Mouse (Mus musculus) C2C12 (cell line): Measurements from ENCODE around the gene Sema3b. TPM values are rescaled to one million over a fixed set of nuclear protein-coding genes. Genes with fewer than 3 reads are reported as not detected.

Experiments used
- H3K27me3 ChIP-seq: one replicate; pipeline ENCODE4 v1.6.1; 2011; ENCODE audit not compliant: control insufficient read depth, insufficient read depth, insufficient read length
- H3K36me3 ChIP-seq: one replicate; pipeline ENCODE4 v1.6.1; 2011; ENCODE audit not compliant: control insufficient read depth, insufficient read depth
- H3K4me3 ChIP-seq: one replicate; pipeline ENCODE4 v1.5.1; 2011; ENCODE audit warnings: mild to moderate bottlenecking, control low read depth; ENCODE audit not compliant: poor library complexity, insufficient read depth, severe bottlenecking
- H3K79me2 ChIP-seq: one replicate; pipeline ENCODE4 v1.6.1; 2011; ENCODE audit not compliant: control insufficient read depth, insufficient read depth
- H3K79me3 ChIP-seq: one replicate; pipeline ENCODE4 v1.6.1; 2011; ENCODE audit warnings: low read depth, control low read depth
- H3ac ChIP-seq: one replicate; pipeline ENCODE3; 2011; ENCODE audit warnings: low read depth; ENCODE audit not compliant: control insufficient read depth, insufficient read length
- CEBPB ChIP-seq: IDR thresholded peaks from one replicate; pipeline ENCODE4 v1.6.1; 2011; ENCODE audit warnings: low read depth, mild to moderate bottlenecking, control low read depth, moderate library complexity
- CTCF ChIP-seq: IDR thresholded peaks from one replicate; pipeline ENCODE4 v1.5.1; 2011; ENCODE audit not compliant: control insufficient read depth, insufficient read depth, insufficient read length
- FOSL1 ChIP-seq: IDR thresholded peaks from one replicate; pipeline ENCODE4 v1.8.0; 2011; ENCODE audit warnings: mild to moderate bottlenecking, low read length; ENCODE audit not compliant: poor library complexity, insufficient read depth, severe bottlenecking
- MAX ChIP-seq: IDR thresholded peaks from one replicate; pipeline ENCODE4 v1.6.1; 2011; ENCODE audit warnings: mild to moderate bottlenecking, control low read depth
- MYOD1 ChIP-seq: IDR thresholded peaks from one replicate; pipeline ENCODE4 v1.6.1; 2011; ENCODE audit warnings: low read depth; ENCODE audit not compliant: control insufficient read depth, insufficient read length
- MYOG ChIP-seq: IDR thresholded peaks from one replicate; pipeline ENCODE4 v1.6.1; 2011; ENCODE audit not compliant: control insufficient read depth, insufficient read length; ENCODE audit errors: extremely low read depth
- USF1 ChIP-seq: IDR thresholded peaks from one replicate; pipeline ENCODE4 v1.6.1; 2011; ENCODE audit warnings: low read depth, mild to moderate bottlenecking, control low read depth, moderate library complexity
- polyA plus RNA-seq: library from polyadenylated mRNA; unstranded; fragments of >200 nt; fragmentation: generic; extraction: Trizol; gene quantifications from one replicate; pipeline ENCODE4 v1.2.1, GENCODE M21; 2012; ENCODE audit warnings: missing spikeins

Sema3b gene
- polyA plus RNA-seq, 1 experiment, result 13.7 TPM

DNA sequence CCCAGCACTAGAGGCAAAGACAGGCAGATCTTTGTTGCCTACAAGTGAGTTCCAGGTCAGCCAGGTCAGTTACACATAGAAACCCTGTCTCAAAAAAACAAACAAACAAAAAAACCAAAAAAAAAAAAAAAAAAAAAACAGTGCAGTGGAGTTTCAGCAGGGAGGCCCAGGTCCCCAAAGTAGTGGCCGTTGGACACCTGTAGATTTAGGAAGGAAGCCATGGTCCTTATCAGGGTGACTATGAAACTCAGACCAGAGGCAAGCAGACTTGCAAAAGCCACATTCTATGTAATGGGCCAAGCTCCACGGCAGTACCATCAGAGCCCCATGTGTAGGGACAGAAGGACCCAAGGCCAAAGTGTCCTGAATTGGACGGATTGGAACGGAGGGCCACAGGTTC lies 27.4 kb downstream of the Sema3b start:
- TF ChIP-seq CEBPB (no peak), MAX (no peak), USF1 (no peak), FOSL1 (no peak), CTCF (no peak), MYOD1 (no peak)
- no peaks in the 10 kb centered on the region for H3K79me3 ChIP-seq
- H3ac ChIP-seq, result no peak overlapping the region
- H3K27me3 ChIP-seq, result no peaks in the 10 kb centered on the region
- peaks cover 10% of the 10 kb centered on the region for H3K79me2 ChIP-seq
- peak overlapping the region; percentile 21 for H3K4me3 ChIP-seq
- no peaks in the 10 kb centered on the region for H3K36me3 ChIP-seq

DNA sequence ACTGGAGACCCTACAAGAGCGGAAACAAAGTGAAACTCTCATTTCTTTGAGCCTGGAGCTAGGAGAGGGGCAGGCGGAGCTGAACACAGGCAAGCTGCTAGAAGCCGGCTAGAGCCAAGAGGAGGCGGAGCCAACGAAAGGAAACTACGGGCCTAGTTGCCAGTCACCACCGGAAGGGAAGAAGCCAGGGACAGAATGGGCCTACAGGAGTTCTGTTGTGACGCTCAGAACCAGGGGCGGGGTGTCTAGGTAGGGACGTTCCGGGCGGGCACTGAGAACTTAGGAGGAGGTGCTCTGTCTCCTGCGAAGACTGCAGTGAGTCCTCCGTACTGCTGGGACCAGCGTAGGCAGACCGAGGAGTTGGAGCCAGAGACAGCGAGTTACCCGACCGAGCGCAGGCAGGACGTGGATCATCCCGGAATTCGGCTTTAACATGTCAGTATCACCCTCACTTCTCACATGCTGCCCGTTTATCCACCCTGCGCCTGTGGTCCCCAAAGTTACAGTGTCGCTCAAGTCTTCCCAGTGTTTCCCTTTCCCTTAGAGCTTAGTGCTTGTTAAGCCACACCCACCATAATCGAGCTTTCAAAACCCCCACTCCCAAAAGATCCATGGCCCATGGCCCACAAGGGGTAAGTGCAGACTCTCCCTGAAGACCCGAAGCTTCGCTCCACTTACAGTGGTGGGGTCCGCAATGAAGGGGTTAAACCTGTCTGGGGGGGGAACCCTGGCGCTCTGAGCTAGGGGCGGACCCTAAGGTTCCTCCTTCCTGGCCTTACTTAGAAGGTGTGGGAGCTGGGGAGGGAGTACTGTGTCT lies 28.3 kb downstream of the Sema3b start, which contains the start of gene Hyal3:
TSS of gene Hyal3 (plus strand) at position 318 of the 817 bp plus-strand sequence.
- peak within 1 kb of the TSS; percentile 64 for H3ac ChIP-seq
- peaks cover 10% of the 10 kb centered on the region for H3K79me2 ChIP-seq
- no peaks in the 10 kb centered on the region for H3K36me3 ChIP-seq
- H3K27me3 ChIP-seq, result no peaks in the 10 kb centered on the region
- H3K4me3 ChIP-seq, result peak within 1 kb of the TSS; percentile 47
- H3K79me3 ChIP-seq, result no peaks in the 10 kb centered on the region
- TF ChIP-seq FOSL1 (no peak), MAX (no peak), MYOD1 (no peak), CEBPB (no peak), MYOG (no peak), CTCF (no peak), USF1 (no peak)

DNA sequence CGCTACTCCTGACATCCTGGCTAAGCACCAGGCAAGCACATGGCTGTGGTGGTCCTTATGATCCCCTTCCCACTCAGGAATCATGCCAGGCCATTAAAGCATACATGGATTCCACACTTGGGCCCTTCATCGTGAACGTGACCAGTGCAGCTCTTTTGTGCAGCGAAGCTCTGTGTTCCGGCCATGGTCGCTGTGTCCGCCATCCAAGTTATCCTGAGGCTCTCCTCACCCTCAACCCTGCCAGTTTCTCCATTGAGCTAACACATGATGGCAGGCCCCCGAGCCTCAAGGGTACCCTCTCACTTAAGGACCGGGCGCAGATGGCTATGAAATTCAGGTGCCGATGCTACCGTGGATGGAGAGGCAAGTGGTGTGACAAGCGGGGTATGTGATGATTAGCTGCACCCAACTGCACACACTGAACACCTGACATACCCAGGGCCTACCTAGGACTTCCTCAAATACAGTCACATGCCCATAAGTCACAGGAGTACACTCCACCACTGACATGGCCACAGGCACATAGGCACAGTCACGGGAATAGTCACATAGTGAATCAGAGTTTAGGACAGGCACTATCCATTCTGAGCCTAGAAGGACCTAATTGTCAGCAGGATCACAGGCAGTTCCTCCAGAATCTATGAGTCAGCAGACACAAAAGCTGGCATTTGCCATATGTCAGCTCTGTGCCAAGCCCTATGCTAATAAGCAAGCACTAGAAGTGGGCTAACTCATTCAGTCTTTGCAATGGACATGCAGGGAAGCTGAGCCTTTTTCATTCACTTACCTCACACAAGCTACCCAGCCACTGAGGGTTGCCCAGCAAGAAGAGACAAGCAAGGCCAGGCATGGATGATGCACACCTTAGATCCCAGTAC lies 29.8 kb downstream of the Sema3b start:
- no peaks in the 10 kb centered on the region for H3K27me3 ChIP-seq
- H3K79me2 ChIP-seq, result peaks cover 10% of the 10 kb centered on the region
- H3K4me3 ChIP-seq, result no peak overlapping the region
- no peaks in the 10 kb centered on the region for H3K79me3 ChIP-seq
- TF ChIP-seq MYOG, result no peak
- no peak for TF ChIP-seq MAX
- no peaks in the 10 kb centered on the region for H3K36me3 ChIP-seq
- H3ac ChIP-seq, result no peak overlapping the region

DNA sequence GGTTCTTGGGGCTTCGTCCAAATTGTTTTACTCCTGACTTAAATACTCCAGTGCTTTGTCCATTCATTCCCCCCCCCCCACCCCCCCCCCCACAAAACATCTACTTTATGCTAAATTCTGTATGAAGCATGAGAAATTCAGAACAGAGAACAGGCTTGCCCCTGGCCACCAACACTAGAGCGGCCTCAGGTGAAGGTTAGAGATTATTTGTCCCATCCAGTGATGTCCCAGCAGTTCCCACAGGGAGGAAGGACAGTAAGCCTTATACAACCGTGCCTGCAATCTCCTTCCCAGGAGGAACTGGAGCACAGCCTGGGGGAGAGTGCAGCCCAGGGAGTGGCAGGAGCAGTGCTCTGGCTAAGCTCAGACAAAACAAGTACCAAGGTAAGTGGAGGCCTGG lies 30.4 kb downstream of the Sema3b start, which contains the start of gene Naa80:
TSS of gene Naa80 (plus strand) at position 301 of the 400 bp plus-strand sequence.
- TF ChIP-seq MYOG, result no peak
- TF ChIP-seq USF1, result no peak
- TF ChIP-seq MYOD1, result no peak
- no peak for TF ChIP-seq FOSL1
- no peak for TF ChIP-seq CEBPB
- no peak for TF ChIP-seq CTCF
- TF ChIP-seq MAX, result no peak
- Histone ChIP-seq H3K79me2 (peaks cover 10% of the 10 kb centered on the region), H3K36me3 (no peaks in the 10 kb centered on the region), H3K27me3 (no peaks in the 10 kb centered on the region), H3ac (no peak within 1 kb of the TSS), H3K4me3 (no peak within 1 kb of the TSS), H3K79me3 (no peaks in the 10 kb centered on the region)

DNA sequence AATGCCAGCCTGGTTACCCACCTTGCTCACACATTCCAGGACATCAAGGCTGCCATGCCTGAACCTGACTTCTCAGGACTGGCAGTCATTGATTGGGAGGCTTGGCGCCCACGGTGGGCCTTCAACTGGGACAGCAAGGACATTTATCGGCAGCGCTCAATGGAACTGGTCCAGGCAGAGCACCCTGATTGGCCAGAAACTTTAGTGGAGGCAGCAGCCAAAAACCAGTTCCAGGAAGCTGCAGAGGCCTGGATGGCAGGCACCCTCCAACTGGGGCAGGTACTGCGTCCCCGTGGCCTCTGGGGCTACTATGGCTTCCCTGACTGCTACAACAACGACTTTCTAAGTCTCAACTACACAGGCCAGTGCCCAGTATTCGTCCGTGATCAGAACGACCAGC lies 31.2 kb downstream of the Sema3b start:
- H3K4me3 ChIP-seq, result no peak overlapping the region
- TF ChIP-seq MYOD1 (no peak), USF1 (no peak), MYOG (no peak), MAX (no peak), CTCF (no peak), CEBPB (no peak), FOSL1 (no peak)

More for the DNA sequence above, 31.2 kb downstream of the Sema3b start:
- Histone ChIP-seq H3K79me2 (peaks cover 10% of the 10 kb centered on the region), H3K79me3 (no peaks in the 10 kb centered on the region), H3K27me3 (no peaks in the 10 kb centered on the region), H3ac (no peak overlapping the region), H3K36me3 (peaks cover 3% of the 10 kb centered on the region)
